Comparison of ENCODE assay signal across 20 mouse cellular contexts in genomic region chr19:55350673-55351378, GRCm38 (mm10). TPM values are rescaled to one million over a fixed set of nuclear protein-coding genes. Genes with fewer than 3 reads are reported as not detected.
DNase-seq lines count a peak whose midpoint lies in the region; ATAC-seq and TF ChIP-seq lines count a peak whose summit lies in the region.
"Had no signal": no experiment of that assay in that cellular context is flagged by ENCODE, and none has a peak within 500 bp of the region (broad histone marks: within the 10 kb centered on the region; RNA-seq: fewer than 3 reads in every experiment).

No protein-coding gene starts in this region.

- no peak for TF ChIP-seq POLR2A in heart, adult 2 months (IDR thresholded peaks at IDR 0.05; ENCODE audit: insufficient read depth, low read depth, low read length)

- no peak for TF ChIP-seq EP300 in heart, adult 2 months (IDR thresholded peaks at IDR 0.05; ENCODE audit: insufficient read depth, low read depth, low read length)

- no peak for TF ChIP-seq CTCF in heart, adult 2 months (IDR thresholded peaks at IDR 0.05)

- H3K27me3 ChIP-seq in embryonic facial prominence, embryonic 11.5 days (ENCODE audit: control insufficient read depth, insufficient read depth, low read length): no peaks in the 10 kb centered on the region
- no peaks in the 10 kb centered on the region for H3K27me3 ChIP-seq in embryonic facial prominence, embryonic 10.5 days (replicated peaks; ENCODE audit: low read depth, poor library complexity, severe bottlenecking)
- H3K27me3 ChIP-seq in midbrain, embryonic 11.5 days (ENCODE audit: control insufficient read depth, insufficient read depth, low read length): no peaks in the 10 kb centered on the region
- no peaks in the 10 kb centered on the region for H3K27me3 ChIP-seq in midbrain, embryonic 10.5 days (ENCODE audit: low read depth, poor library complexity, severe bottlenecking)
- H3K27me3 ChIP-seq in heart, adult 2 months (ENCODE audit: control insufficient read depth, insufficient read depth, low read length): no peaks in the 10 kb centered on the region
- H3K27me3 ChIP-seq: forebrain, embryonic 13.5 days; hindbrain, embryonic 12.5 days had no signal

- no peak overlapping the region for H3K9ac ChIP-seq in embryonic facial prominence, embryonic 11.5 days (replicated peaks; ENCODE audit: low read length)
- no peak overlapping the region for H3K9ac ChIP-seq in midbrain, embryonic 11.5 days (ENCODE audit: low read length)
- H3K9ac ChIP-seq in heart, adult 2 months (ENCODE audit: low read depth, low read length): no peak overlapping the region
- H3K9ac ChIP-seq: forebrain, embryonic 13.5 days; hindbrain, embryonic 12.5 days had no signal

- intact Hi-C loops in heart, adult 2 months (cut with DNase I): no loop called here

- DNase-seq in embryonic facial prominence, embryonic 11.5 days (ENCODE audit: low spot score): peak; percentile 11
- DNase-seq in embryonic facial prominence, embryonic 10.5 days (ENCODE audit: low spot score): no peak
- peak; percentile 37 for DNase-seq in midbrain, embryonic 11.5 days (ENCODE audit: low spot score, missing footprints)
- no peak for DNase-seq in midbrain, embryonic 10.5 days (ENCODE audit: low spot score)
- peak; percentile 56 to 79 for DNase-seq in lung, postnatal 4 days
- DNase-seq in urinary bladder, postnatal 4 days (ENCODE audit: low spot score in 2 of 2): no peak
- no peak for DNase-seq in heart, adult 2 months
- DNase-seq: adrenal gland, postnatal 10 days; cerebellum, postnatal 14 days; gastrocnemius, postnatal 36 days; heart, postnatal 10 days; kidney, adult 9 months; kidney, postnatal 25 days; thymus, postnatal 25 days had no signal

- H3K4me1 ChIP-seq in embryonic facial prominence, embryonic 11.5 days (ENCODE audit: control insufficient read depth, insufficient read depth, low read length): no peaks in the 10 kb centered on the region; the same call in 1 of the 2 replicates
- peaks cover 19% of the 10 kb centered on the region for H3K4me1 ChIP-seq in embryonic facial prominence, embryonic 10.5 days
- H3K4me1 ChIP-seq in midbrain, embryonic 11.5 days (ENCODE audit: control insufficient read depth, insufficient read depth, low read length): no peaks in the 10 kb centered on the region
- H3K4me1 ChIP-seq in midbrain, embryonic 10.5 days: peaks cover 3% of the 10 kb centered on the region; the same call in 1 of the 2 replicates
- H3K4me1 ChIP-seq in heart, adult 2 months (ENCODE audit: control insufficient read depth, insufficient read depth, low read length): peaks cover 1% of the 10 kb centered on the region
- H3K4me1 ChIP-seq: hindbrain, embryonic 12.5 days had no signal

- 69% methylated on average over 9 of the region's 9 CpGs for WGBS in embryonic facial prominence, embryonic 11.5 days
- WGBS in embryonic facial prominence, embryonic 10.5 days: 72% methylated on average over 9 of the region's 9 CpGs
- 79% methylated on average over 9 of the region's 9 CpGs for WGBS in midbrain, embryonic 11.5 days
- 76% methylated on average over 9 of the region's 9 CpGs for WGBS in midbrain, embryonic 10.5 days
- 66% methylated on average over 9 of the region's 9 CpGs for WGBS in heart, adult 2 months

- no peak overlapping the region for H3K4me3 ChIP-seq in embryonic facial prominence, embryonic 11.5 days (ENCODE audit: low read depth, low read length)
- no peak overlapping the region for H3K4me3 ChIP-seq in embryonic facial prominence, embryonic 10.5 days
- H3K4me3 ChIP-seq in midbrain, embryonic 11.5 days (ENCODE audit: low read depth, low read length): no peak overlapping the region
- H3K4me3 ChIP-seq in midbrain, embryonic 10.5 days: no peak overlapping the region
- no peak overlapping the region for H3K4me3 ChIP-seq in heart, adult 2 months
- H3K4me3 ChIP-seq: forebrain, embryonic 13.5 days; hindbrain, embryonic 12.5 days had no signal

- H3K27ac ChIP-seq in embryonic facial prominence, embryonic 11.5 days (replicated peaks; ENCODE audit: low read depth, low read length): no peak overlapping the region
- no peak overlapping the region for H3K27ac ChIP-seq in embryonic facial prominence, embryonic 10.5 days (replicated peaks)
- H3K27ac ChIP-seq in midbrain, embryonic 11.5 days (ENCODE audit: low read depth, low read length): no peak overlapping the region
- no peak overlapping the region for H3K27ac ChIP-seq in midbrain, embryonic 10.5 days (replicated peaks)
- H3K27ac ChIP-seq in heart, adult 2 months: no peak overlapping the region
- H3K27ac ChIP-seq: forebrain, embryonic 13.5 days; hindbrain, embryonic 12.5 days had no signal

- H3K4me2 ChIP-seq in embryonic facial prominence, embryonic 11.5 days (ENCODE audit: low read depth, low read length): no peak overlapping the region
- no peak overlapping the region for H3K4me2 ChIP-seq in midbrain, embryonic 11.5 days
- H3K4me2 ChIP-seq: forebrain, embryonic 13.5 days; hindbrain, embryonic 12.5 days; liver, embryonic 11.5 days had no signal

- ATAC-seq in embryonic facial prominence, embryonic 11.5 days (replicated peaks; ENCODE audit: insufficient number of reproducible peaks, low FRiP score, low TSS enrichment, low read depth): no peak
- ATAC-seq in midbrain, embryonic 11.5 days (ENCODE audit: low FRiP score): no peak
- no peak for ATAC-seq in inflammation-experienced regulatory T-cells, adult 6 months
- ATAC-seq: activated CD4-positive, CD25-positive, alpha-beta regulatory T cell, adult 4 months; CD4-positive, CD25-positive, alpha-beta regulatory T cell, adult 4 months; forebrain, embryonic 13.5 days had no signal

- H3K79me2 ChIP-seq in heart, adult 2 months (replicated peaks; ENCODE audit: control insufficient read depth, insufficient read depth, low read length): no peaks in the 10 kb centered on the region

- no peaks in the 10 kb centered on the region for H3K36me3 ChIP-seq in embryonic facial prominence, embryonic 11.5 days (replicated peaks; ENCODE audit: control insufficient read depth, insufficient read depth, low read depth, low read length)
- H3K36me3 ChIP-seq in embryonic facial prominence, embryonic 10.5 days (replicated peaks): no peaks in the 10 kb centered on the region; the same call in 1 of the 2 replicates
- H3K36me3 ChIP-seq in midbrain, embryonic 11.5 days (ENCODE audit: control insufficient read depth, insufficient read depth, low read length): no peaks in the 10 kb centered on the region
- no peaks in the 10 kb centered on the region for H3K36me3 ChIP-seq in midbrain, embryonic 10.5 days
- peaks cover 2% of the 10 kb centered on the region for H3K36me3 ChIP-seq in heart, adult 2 months (ENCODE audit: control insufficient read depth, insufficient read depth, low read length)
- H3K36me3 ChIP-seq: hindbrain, embryonic 12.5 days had no signal

- H3K9me3 ChIP-seq in embryonic facial prominence, embryonic 11.5 days (replicated peaks; ENCODE audit: control insufficient read depth, low read length): no peaks in the 10 kb centered on the region
- H3K9me3 ChIP-seq in embryonic facial prominence, embryonic 10.5 days: no peaks in the 10 kb centered on the region
- H3K9me3 ChIP-seq in midbrain, embryonic 11.5 days (ENCODE audit: control insufficient read depth, low read length): no peaks in the 10 kb centered on the region
- no peaks in the 10 kb centered on the region for H3K9me3 ChIP-seq in midbrain, embryonic 10.5 days (replicated peaks)
- H3K9me3 ChIP-seq: forebrain, embryonic 13.5 days; hindbrain, embryonic 12.5 days had no signal

RNA-seq across cellular contexts. Expression of gene Vti1a, which starts 34.7 kb away (rescaled TPM):
- 22.4 and 26.6 TPM in 2 replicates for polyA plus RNA-seq in embryonic facial prominence, embryonic 11.5 days (2014; fragmentation: Nextera tagmentation; extraction: Ambion mirVana)
- 30.6 and 31.2 TPM in 2 replicates for polyA plus RNA-seq in embryonic facial prominence, embryonic 10.5 days (2016; fragmentation: Nextera tagmentation; extraction: Ambion mirVana)
- 27.1 and 28.2 TPM in 2 replicates for polyA plus RNA-seq in midbrain, embryonic 11.5 days (2014; fragmentation: Nextera tagmentation; extraction: Ambion mirVana)
- 32.7 and 33.0 TPM in 2 replicates for polyA plus RNA-seq in midbrain, embryonic 10.5 days (2016; fragmentation: Nextera tagmentation; extraction: Ambion mirVana)
- 10 to 100 TPM; 26.2 to 39.5 (median 34.4) TPM for polyA plus RNA-seq in inflammation-experienced regulatory T-cells, adult 6 months (2017; shearing (Covaris generic))
- total RNA-seq in heart, adult 2 months (2021): 10 to 100 TPM; 15.6 to 16.3 TPM
- 6.2 and 9.4 TPM in 2 replicates for polyA plus RNA-seq in heart, adult 2 months (2012; rRNA removed)

RNA-seq across cellular contexts. Expression of gene Zdhhc6, which starts 35.0 kb away (rescaled TPM):
- 104 and 106 TPM in 2 replicates for polyA plus RNA-seq in embryonic facial prominence, embryonic 11.5 days (2014; fragmentation: Nextera tagmentation; extraction: Ambion mirVana)
- polyA plus RNA-seq in embryonic facial prominence, embryonic 10.5 days (2016; fragmentation: Nextera tagmentation; extraction: Ambion mirVana): 112 and 115 TPM in 2 replicates
- polyA plus RNA-seq in midbrain, embryonic 11.5 days (2014; fragmentation: Nextera tagmentation; extraction: Ambion mirVana): 112 and 116 TPM in 2 replicates
- polyA plus RNA-seq in midbrain, embryonic 10.5 days (2016; fragmentation: Nextera tagmentation; extraction: Ambion mirVana): 127 and 133 TPM in 2 replicates
- polyA plus RNA-seq in inflammation-experienced regulatory T-cells, adult 6 months (2017; shearing (Covaris generic)): 10 to 100 TPM; 59.2 to 70.5 (median 65.2) TPM
- 10 to 100 TPM; 19.6 to 22.1 TPM for total RNA-seq in heart, adult 2 months (2021)
- polyA plus RNA-seq in heart, adult 2 months (2012; rRNA removed): 10.4 and 14.1 TPM in 2 replicates

Comparison
In these comparisons a context has a peak if more than half of its experiments do, and no peak if none do; other contexts are left out.
1. DNase-seq: peak in embryonic facial prominence, embryonic 11.5 days (single experiment), midbrain, embryonic 11.5 days (single experiment) and lung, postnatal 4 days (2 of 2); none in embryonic facial prominence, embryonic 10.5 days (single experiment), midbrain, embryonic 10.5 days (single experiment), urinary bladder, postnatal 4 days (0 of 2) and heart, adult 2 months (0 of 2).